Mouse (Mus musculus) right cerebral cortex, adult 18-20 months (tissue): Measurements from ENCODE around the gene Tasp1.
"Not testable (repeated sequence)": the region's sequence is repeated elsewhere in the genome, so short reads cannot be mapped to it uniquely, and the experiment has no call there.

Experiments used
- DNase-seq: peaks from one replicate; pipeline ENCODE4 v3.0.0; 2022; ENCODE audit warnings: mixed read lengths

The Tasp1 gene

DNA sequence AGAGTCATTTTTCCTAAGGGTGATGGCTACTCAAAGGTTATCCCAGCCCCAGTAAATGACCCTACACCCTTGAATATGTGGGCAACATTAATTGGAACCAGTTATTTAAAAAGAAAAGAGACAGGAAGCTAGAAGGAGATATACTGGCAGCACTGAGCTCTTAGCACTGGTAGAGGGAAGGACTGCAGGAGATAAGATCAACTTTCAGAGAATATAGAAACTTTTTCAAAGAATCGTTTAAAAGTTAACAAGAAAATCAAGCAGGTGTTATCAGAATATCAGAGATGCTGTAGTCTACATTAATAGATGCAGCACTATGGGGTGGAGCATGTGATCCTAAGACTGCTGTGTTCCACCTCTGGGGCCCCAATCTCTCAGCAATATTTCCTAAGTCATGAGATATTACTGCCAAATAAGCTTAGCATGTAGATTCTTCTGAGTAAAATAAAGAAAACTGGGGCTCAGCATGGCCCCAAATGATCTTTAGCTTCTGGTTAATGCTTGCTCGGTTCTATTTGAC lies 14.9 kb downstream of the Tasp1 start:
- DNase-seq, result no peak

DNA sequence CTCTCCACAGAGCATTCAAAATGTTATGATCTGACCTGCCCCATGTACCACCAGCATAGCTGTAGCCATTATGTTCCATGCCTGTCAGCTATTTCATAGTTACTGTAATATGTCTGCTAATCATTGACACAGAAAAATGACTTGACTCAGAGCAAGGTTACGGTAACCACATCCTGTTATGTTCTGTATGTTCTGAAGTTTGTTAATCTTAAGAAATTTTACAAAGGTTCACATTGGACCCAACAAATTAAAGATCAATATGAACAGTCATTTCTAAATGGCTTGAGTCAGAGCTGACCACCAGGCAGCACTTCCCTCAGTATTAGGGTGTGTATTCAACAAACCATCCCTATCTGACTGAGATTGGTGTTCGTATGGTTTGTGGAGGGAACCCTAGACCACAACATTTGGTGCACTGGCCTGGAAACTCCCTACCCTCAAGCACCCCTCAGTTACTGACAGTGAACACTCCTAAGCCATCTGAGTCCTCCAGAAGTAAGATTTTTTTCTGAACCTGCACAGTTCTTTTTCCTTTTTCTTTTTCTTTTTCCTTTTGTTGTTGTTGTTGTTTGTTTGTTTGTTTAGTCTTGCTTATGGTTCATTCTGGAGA lies 24.0 kb downstream of the Tasp1 start:
- DNase-seq, result no peak

DNA sequence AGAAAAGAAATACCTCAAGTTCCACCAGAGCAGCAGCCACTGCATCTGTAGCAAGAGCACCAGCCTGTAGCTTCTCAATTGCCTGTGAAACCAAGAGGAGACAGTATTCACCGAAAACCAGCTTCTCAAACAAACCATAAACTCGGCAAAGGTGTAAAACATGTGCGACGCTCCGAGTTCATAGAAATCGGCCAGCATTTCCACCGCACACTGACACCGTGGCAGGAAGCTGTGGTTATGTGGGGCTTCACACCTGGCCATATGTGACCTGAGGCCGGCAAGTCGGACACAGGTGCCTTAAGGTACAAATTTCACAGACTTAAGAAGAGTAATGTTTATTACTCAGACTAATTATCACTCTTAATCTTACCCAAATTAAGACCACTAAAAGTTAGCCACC lies 24.5 kb downstream of the Tasp1 start:
- no peak for DNase-seq

DNA sequence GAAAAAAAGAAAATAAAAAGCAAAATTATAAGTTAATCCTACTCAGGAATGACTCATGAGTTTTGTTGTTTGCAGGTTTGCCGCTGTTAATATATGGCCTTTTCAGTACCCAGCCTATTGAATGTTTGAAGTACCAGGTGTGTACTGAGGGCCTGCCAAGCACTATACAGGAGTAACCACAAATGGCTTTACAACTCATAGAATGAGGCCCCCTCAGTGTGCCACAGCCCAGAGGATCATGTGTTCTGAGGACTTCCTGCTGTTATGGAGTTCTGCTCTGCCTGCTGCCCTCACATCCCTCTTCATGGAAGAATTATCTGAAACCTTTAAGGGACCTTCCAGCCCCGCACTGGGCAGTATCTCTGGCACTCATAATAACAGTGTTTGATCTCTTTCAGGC lies 29.1 kb downstream of the Tasp1 start:
- no peak for DNase-seq

DNA sequence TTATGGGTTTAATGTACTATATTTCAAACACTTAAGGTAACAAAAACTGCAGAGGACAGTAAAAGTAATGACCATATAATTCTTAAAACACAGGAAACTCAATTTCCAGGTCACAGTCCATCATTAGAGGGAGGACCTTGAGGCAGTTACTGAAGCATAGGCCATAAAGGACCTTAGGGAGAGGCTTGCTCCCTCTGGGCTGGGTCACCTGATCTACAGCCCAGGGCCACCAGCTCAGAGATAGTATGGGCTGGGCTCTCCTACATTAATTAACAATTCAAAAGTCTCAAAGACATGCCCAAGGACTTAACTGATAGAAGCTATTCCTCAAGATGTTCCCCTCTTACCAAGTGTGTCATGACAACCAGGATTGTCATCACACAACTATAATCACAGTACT lies 29.8 kb downstream of the Tasp1 start:
- no peak for DNase-seq

DNA sequence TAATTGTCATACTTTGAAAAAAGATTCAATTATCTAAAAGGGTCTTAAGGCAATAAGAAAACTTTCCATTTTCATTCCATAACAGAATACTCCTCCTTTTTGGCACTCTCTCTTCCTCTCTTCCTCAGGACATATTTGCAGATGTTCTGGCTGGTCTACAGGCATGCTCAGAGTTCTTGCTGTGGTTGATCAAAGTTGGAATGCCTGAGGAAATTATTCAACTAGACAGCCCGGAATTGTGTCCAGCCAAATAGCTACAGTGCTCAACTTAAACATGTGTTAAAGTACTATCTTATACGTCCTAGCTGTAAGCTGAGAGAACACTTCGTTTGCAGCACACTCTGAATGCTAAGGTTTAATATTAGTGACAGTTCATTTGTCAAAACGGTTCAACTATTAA lies 41.7 kb downstream of the Tasp1 start:
- DNase-seq, result no peak

DNA sequence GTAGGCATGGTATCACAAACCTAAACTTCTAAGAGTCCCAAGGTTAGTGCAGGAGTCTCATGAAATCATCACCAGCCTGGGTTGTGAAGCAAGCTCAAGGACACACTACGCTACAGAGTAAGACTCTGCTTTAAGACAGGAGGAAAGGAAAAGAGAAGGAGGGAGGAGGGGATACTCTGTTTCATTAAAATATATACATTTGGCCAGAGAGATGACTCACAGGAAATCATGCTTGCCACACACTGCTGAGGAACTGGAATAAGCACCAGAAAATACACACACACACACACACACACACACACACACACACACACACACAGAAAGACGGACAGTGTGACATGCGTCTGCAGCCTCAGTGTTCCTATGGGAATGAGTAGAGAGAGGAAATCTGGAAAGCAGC lies 59.2 kb downstream of the Tasp1 start:
- no peak for DNase-seq

DNA sequence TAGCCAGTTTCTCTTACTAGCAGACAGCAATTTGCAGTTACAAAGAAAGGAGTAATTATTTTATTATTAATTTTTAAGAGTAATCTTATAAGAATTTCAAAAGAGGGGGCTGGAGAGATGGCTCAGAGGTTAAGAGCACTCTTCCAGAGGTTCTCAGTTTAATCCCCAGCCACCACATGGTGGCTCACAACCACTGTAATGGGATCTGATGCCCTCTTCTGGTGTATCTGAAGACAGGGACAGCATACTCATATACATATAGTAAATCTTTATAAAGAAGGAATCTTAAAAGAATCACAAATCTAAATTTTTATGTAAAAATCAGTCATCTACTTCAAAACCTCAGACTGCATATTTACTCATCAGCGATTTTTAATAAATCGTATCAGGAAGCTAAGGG lies 68.4 kb downstream of the Tasp1 start:
- no peak for DNase-seq

DNA sequence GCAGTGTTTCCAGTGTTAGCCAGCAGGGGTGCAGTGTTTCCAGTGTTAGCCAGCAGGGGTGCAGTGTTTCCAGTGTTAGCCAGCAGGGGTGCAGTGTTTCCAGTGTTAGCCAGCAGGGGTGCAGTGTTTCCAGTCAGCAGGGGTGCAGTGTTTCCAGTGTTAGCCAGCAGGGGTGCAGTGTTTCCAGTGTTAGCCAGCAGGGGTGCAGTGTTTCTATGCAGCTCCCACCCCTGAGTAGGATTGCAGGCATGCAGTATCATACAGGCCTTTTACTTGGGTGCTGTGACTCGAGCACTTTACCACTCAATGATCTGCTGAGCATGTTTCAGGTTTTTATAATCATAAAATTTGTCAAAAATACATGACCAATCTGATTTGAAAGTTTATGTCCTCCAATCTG lies 76.7 kb downstream of the Tasp1 start:
- DNase-seq, result not testable (repeated sequence)

DNA sequence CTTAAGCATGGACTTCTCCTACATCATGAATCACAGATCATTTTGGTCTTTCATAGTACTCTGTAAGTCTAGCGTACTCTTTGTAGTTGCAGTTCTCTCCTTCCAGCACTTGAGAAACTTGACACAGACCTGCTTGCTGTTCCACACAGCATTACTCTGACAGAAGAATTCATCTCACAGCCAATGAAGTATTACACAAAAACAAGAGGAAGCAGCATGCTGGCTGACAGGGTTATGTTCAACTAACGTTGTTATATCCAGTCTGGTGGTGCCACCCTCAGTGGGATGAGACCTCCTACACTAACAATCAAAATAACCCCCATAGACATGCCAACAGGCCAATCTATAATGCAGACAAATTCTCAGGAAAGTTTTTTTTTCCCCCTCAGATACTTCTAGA lies 99.2 kb downstream of the Tasp1 start:
- DNase-seq, result no peak

DNA sequence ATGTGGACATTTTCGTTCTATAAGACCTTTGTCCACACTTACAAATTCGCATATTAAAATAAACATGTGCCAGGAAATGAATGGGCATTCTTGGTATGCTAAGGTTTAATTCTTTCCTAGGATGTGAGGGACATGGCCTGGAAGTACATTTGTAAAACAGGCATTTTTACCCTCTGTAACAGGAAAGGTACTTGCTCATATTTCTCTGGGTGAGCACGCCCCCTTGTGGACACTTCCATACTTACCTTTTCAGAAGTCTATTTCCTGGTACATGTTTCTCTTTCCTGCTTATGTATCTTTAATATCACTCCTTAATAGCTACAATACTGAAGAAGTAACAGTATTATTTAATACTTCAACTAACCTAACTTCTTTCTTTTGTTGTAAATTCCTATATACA lies 100.3 kb downstream of the Tasp1 start:
- peak; percentile 31 for DNase-seq

DNA sequence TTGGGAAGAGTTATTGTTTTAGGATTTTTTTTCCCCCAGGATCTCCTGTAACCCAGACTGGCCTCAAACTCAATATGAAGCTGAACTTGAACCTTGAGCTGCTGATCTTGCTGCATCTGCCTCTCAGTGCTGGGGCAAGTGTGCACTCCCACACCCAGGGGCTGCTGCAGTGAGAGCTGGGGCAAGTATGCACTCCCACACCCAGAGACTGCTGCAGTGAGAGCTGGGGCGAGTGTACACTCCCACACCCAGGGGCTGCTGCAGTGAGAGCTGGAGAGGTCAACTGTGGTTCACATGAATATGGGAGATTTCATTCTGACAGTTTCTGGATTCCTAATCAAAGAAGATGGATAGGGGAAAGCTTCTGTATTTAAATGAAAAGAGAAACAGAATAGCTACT lies 117.8 kb downstream of the Tasp1 start:
- DNase-seq, result no peak

DNA sequence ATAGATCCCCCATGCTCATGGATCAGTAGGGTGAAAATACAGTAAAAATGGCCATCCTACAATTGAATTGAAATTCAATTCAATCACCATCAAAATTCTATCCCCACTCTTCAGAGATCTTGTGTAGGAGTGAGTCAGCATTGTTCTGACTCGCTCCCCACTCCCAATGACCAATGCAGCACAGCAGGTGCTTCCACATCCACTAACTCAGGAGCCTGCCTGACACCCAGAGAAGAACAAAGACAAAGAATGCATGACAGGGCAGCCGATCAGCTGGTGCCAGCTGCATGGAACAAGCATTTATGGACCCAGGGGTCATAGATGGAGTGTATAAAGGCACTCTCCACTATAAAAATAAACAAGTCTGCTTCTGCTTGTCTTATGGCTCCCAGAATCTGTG lies 129.0 kb downstream of the Tasp1 start:
- no peak for DNase-seq

DNA sequence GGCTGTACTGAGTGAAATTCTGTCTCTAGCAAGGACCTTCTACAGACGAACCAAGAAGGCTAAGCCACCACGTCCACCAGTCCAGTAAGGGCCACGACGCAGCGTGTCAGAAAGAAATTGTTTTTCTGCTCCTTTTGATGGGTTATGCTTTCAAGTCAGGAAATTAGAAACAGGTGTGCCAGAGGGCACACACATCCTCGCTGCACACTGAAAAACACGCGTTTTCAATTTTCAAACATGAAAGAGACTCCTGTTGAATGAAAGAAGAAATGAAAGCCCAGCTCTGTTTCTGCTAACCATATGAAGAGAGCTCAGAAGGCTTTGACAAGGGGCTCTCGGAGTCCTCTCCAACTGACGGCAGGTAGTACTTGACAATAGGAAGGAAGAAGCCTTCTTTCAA lies 132.0 kb downstream of the Tasp1 start:
- DNase-seq, result no peak

DNA sequence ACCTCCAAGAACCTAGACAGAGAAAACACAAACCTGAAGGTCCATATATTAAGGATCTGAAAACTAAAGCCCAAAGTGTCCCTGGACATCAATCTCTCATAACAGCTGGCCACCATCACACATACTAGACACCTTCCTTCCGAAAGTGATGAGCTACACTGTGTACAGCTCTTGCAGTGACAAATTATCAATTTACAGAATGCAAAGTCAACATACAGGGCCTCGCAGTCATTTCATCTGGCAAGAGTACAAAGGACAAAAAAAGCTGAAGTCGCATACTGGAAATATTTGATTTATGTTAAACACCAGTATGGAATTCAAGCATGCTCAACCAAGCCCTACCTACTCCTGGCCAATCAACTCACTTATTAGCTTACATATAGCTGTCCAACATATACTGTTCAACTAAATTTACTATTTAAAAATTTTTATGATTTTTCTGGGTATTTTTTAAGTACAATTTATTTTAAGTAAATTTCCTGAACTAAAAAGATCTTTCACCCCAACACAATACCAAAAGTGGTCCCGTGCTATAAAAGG lies 132.5 kb downstream of the Tasp1 start:
- DNase-seq, result no peak

DNA sequence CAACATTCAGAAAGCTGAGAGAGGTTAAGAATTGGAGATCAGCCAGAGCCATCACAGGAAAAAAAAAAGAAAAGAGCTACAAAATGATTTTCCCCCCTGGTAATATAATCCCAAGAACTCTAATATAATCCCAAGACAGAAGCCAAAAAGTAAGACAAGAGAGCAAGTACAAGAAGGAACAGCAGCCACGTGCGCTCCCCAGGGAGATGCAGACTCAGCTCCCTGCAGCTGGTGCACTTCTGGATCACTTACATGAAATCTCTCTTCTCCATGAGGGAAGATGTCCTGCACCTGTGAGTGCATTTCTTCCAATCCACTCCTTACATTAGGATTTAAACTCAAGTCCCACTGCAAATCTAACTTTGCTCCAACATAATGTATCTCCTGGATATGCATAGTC lies 134.4 kb downstream of the Tasp1 start:
- no peak for DNase-seq

DNA sequence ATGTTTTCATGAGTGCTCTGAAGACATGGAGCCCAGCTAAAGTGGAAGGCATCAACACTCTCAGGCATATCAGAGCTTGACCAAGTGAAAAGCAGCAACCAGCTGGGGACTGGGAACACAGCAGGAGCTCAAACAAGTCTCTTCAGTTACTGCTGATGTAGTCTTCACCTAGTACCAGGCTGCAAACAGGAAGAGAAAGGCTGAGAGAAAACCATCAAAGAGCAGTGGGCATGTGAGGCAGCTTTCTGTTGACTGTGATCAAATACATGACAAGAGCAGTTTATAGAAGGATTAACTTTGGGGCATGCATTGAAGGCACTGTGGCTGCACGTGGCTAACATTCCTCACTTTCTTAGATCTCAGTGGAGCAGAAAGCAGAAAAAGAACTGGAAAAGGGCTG lies 141.7 kb downstream of the Tasp1 start:
- DNase-seq, result no peak

DNA sequence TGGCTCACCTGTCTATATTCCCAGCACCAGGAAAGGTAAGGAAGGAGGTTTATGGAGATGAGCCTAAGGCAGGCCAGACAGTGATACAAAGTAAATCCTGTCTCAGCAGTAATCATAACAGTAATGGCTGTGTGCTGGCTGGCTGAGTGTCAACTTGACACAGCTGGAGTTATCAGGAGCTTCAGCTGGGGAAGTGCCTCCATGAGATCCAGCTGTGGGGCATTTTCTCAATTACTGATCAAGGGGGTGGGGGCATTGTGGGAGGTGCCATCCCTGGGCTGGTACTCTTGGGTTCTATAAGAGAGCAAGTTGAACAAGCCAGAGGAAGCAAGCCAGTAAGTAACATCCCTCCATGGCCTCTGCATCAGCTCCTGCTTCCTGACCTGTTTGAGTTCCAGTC lies 145.2 kb downstream of the Tasp1 start:
- DNase-seq, result not testable (repeated sequence)

DNA sequence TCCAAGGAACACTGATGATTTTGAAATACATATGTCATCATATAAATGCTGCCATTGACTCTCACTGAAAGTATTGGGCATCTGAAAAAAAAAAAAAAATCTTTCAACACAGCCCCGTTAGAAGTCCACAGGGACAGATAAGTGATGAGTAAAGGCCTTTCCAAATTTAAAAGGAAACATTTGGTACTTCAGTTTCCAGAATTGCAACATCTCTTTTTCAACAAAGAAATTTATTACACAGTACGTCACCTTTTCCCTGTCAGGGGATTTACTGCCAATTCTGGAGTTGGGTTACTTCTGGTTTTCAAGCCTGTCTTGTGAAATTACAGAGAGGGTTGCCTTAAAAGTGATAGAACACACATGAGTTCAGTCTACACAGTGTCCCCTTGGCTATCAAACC lies 146.8 kb downstream of the Tasp1 start:
- no peak for DNase-seq

DNA sequence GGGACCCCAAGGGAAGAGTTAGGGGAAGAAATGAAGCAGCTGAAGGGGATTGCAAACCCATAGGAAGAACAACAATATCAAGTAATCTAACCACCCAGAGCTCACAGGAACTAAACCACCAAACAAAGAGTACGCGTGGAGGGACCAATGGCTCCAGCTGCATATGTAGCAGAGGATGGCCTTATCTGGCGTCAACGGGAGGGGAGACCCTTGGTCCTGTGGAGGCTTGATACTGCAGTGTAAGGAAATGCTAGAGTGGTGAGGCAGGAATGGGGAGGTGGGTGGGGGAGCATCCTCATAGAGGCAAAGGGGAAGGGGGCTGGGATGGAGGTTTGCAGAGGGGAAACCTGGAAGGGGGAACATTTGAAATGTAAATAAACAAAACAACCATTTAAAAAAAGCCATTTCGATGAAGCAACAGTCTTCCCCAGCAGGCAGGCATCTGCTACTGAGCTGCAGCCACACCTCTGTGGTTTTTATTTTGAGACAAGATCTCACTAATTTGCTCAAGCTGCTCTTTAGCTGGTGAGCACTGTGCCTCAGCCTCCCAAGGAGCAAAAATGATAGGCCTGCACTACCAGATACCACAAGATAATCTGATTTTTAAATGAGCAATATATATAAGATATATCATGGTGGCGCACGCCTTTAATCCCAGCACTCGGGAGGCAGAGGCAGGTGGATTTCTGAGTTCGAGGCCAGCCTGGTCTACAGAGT lies 160.0 kb downstream of the Tasp1 start:
- no peak for DNase-seq

DNA sequence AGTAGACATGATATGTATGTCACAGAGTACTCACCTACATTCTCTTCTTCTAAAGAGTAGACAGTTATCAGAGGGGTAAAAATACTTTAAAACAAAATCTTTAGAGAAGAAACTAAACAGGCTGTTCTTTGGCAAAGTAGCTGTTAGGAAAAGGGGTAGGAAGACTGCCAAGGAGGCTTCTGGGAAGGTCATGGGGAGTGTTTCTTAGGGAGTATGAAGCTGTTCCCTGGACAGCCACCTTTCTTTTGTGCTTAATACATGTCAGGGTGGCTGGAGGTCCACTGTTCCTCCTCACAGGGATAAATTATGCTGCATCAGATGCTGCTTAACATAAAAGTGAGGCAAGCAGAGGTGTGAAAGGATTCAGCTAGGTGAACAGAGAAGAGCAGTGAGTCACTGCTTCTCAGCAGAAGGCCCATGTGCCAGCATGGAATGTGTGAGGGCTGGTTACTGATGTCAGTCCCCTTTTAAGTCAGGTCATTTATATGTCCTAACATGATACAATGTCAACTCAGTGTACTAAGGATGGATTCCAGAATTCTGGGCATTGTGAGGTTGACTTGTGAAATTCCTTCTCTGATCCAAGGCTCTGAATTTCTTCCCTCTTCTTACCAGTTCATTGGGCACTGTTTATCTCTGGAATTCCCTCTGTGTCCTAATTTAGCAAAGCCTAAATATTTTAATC lies 175.1 kb downstream of the Tasp1 start:
- no peak for DNase-seq

DNA sequence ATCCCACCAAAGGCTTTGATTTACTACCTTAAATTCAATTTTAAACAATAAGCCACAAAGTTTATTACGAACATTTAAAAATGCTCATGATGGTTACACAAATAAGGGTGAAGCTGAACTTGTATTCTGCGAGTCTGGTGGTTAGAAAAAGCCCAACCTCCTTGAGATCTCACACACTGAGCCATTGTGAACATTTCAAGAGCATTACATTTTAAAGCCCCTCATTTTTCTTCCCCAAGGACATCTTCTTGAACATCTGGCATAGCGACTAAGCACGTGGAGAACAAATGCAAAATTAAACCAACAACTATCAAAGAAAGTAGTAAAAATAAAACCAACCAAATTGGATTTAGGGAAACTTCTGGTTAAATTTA lies 182.4 kb downstream of the Tasp1 start:
- no peak for DNase-seq

DNA sequence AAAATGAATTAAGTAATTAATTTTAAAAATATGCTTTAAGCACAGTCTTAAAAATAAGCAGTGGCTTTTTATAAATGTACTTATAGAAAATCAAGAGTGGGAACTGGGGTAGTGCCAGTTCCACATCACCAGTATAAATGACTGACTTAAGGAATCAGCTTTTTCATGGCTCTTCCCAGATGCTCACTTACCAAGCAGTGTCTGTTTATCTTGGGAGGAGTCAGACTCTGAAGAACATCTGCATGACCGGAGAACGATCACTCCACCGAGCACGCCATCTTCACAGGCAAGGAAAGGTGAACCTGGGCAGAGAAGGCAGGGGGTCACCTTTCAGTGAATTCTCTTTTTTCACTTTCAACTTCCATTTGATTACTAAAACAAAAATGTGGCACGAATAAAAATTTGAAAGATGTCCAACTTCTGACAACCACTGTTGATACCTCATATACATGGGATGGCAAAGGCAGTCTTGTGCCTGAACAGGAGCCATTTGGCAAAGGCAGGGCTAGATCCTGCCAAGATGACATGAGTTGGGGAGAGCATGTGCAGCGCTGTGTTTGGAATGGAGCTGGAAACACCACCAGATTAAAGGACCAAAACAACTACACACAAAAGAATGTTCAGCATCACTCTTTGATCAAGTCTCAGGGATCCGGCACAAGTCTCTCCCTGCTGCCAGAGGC lies 182.9 kb downstream of the Tasp1 start:
- DNase-seq, result peak; percentile 15
